Comparison of ENCODE assay signal across 9 mouse cellular contexts in genomic region chr13:92529828-92530720, GRCm38 (mm10). TPM values are rescaled to one million over a fixed set of nuclear protein-coding genes. Genes with fewer than 3 reads are reported as not detected.
DNase-seq lines count a peak whose midpoint lies in the region; ATAC-seq lines count a peak whose summit lies in the region.
"Had no signal": no experiment of that assay in that cellular context is flagged by ENCODE, and none has a peak within 500 bp of the region (broad histone marks: within the 10 kb centered on the region; RNA-seq: fewer than 3 reads in every experiment).

No protein-coding gene starts in this region.

- peak overlapping the region; percentile 79 for H3K4me3 ChIP-seq in kidney, embryonic 14.5 days (ENCODE audit: low read length)
- H3K4me3 ChIP-seq in hindbrain, embryonic 10.5 days: peak overlapping the region; percentile 74
- peak overlapping the region; percentile 75 for H3K4me3 ChIP-seq in midbrain, embryonic 10.5 days

- H3K9ac ChIP-seq in kidney, embryonic 14.5 days (ENCODE audit: low read depth, low read length): peak overlapping the region; percentile 62

- H3K9me3 ChIP-seq in kidney, embryonic 14.5 days (ENCODE audit: control insufficient read depth, low read length): no peaks in the 10 kb centered on the region
- H3K9me3 ChIP-seq in hindbrain, embryonic 10.5 days: no peaks in the 10 kb centered on the region
- no peaks in the 10 kb centered on the region for H3K9me3 ChIP-seq in midbrain, embryonic 10.5 days (replicated peaks)

- no peaks in the 10 kb centered on the region; the same call in 1 of the 2 replicates for H3K36me3 ChIP-seq in kidney, embryonic 14.5 days (ENCODE audit: control insufficient read depth, insufficient read depth, low read length)
- no peaks in the 10 kb centered on the region; the same call in 1 of the 2 replicates for H3K36me3 ChIP-seq in hindbrain, embryonic 10.5 days
- no peaks in the 10 kb centered on the region for H3K36me3 ChIP-seq in midbrain, embryonic 10.5 days

- WGBS in kidney, embryonic 14.5 days: 3% methylated on average over 38 of the region's 47 CpGs
- WGBS in hindbrain, embryonic 10.5 days: 5% methylated on average over 47 of the region's 47 CpGs
- 4% methylated on average over 47 of the region's 47 CpGs for WGBS in midbrain, embryonic 10.5 days

- 0 out of 2 replicates have a peak, but pooled peaks cover 3% of the 10 kb centered on the region for H3K4me1 ChIP-seq in kidney, embryonic 14.5 days (ENCODE audit: control insufficient read depth, insufficient read depth, low read length)
- peaks cover 13% of the 10 kb centered on the region for H3K4me1 ChIP-seq in hindbrain, embryonic 10.5 days (replicated peaks)
- peaks cover 9% of the 10 kb centered on the region for H3K4me1 ChIP-seq in midbrain, embryonic 10.5 days

- H3K27ac ChIP-seq in kidney, embryonic 14.5 days (ENCODE audit: low read depth, low read length): peak overlapping the region; percentile 96
- peak overlapping the region; percentile 93 for H3K27ac ChIP-seq in hindbrain, embryonic 10.5 days
- H3K27ac ChIP-seq in midbrain, embryonic 10.5 days (replicated peaks): peak overlapping the region; percentile 91

- peak overlapping the region; percentile 57 for H3K4me2 ChIP-seq in kidney, embryonic 14.5 days (replicated peaks; ENCODE audit: low read depth, low read length)

- no peak for DNase-seq in kidney, adult 18-20 months
- no peak for DNase-seq in hindbrain, embryonic 10.5 days (ENCODE audit: low spot score)
- no peak for DNase-seq in midbrain, embryonic 10.5 days (ENCODE audit: low spot score)
- DNase-seq in adrenal gland, postnatal 4 days (ENCODE audit: low spot score in 2 of 2): no peak
- no peak for DNase-seq in gastrocnemius, postnatal 10 days
- DNase-seq in cerebellum, adult 11-12 months: no peak

- no peaks in the 10 kb centered on the region for H3K27me3 ChIP-seq in kidney, embryonic 14.5 days (ENCODE audit: control insufficient read depth, insufficient read depth, low read length)
- no peaks in the 10 kb centered on the region for H3K27me3 ChIP-seq in hindbrain, embryonic 10.5 days (ENCODE audit: insufficient read depth, poor library complexity, severe bottlenecking)
- H3K27me3 ChIP-seq in midbrain, embryonic 10.5 days (ENCODE audit: low read depth, poor library complexity, severe bottlenecking): no peaks in the 10 kb centered on the region

- ATAC-seq in kidney, embryonic 14.5 days (ENCODE audit: low FRiP score, low TSS enrichment): no peak
- ATAC-seq in activated CD4-positive, CD25-positive, alpha-beta regulatory T cell, adult 4 months: peak; percentile 31

RNA-seq across cellular contexts. Expression of gene Zfyve16, which starts 0.6 kb away (rescaled TPM):
- polyA plus RNA-seq in kidney, embryonic 14.5 days (2014; fragmentation: Nextera tagmentation; extraction: Ambion mirVana): 8.7 and 14.7 TPM in 2 replicates
- polyA plus RNA-seq in activated CD4-positive, CD25-positive, alpha-beta regulatory T cell, adult 4 months (2017; shearing (Covaris generic)): 10 to 100 TPM in 1 of 2 experiments, 1 to 10 TPM in 1; 9.7 to 10.1 TPM
- 6.9 and 9.5 TPM in 2 replicates for polyA plus RNA-seq in hindbrain, embryonic 10.5 days (2016; fragmentation: Nextera tagmentation; extraction: Ambion mirVana)
- polyA plus RNA-seq in midbrain, embryonic 10.5 days (2016; fragmentation: Nextera tagmentation; extraction: Ambion mirVana): 9.5 and 12.3 TPM in 2 replicates
- 10 to 100 TPM; 24.6 to 27.5 TPM for total RNA-seq in adrenal gland, postnatal 4 days (2021)
- total RNA-seq in gastrocnemius, postnatal 10 days (2021): 10 to 100 TPM; 10.8 to 18.0 TPM

RNA-seq across cellular contexts. Expression of gene Spz1, which starts 45.9 kb away (rescaled TPM):
- not detected in 2 replicates for polyA plus RNA-seq in kidney, embryonic 14.5 days (2014; fragmentation: Nextera tagmentation; extraction: Ambion mirVana)
- polyA plus RNA-seq in activated CD4-positive, CD25-positive, alpha-beta regulatory T cell, adult 4 months (2017; shearing (Covaris generic)): not detected
- polyA plus RNA-seq in hindbrain, embryonic 10.5 days (2016; fragmentation: Nextera tagmentation; extraction: Ambion mirVana): not detected in 2 replicates
- not detected in 2 replicates for polyA plus RNA-seq in midbrain, embryonic 10.5 days (2016; fragmentation: Nextera tagmentation; extraction: Ambion mirVana)
- not detected for total RNA-seq in adrenal gland, postnatal 4 days (2021)
- total RNA-seq in gastrocnemius, postnatal 10 days (2021): not detected
- total RNA-seq: common myeloid progenitor, adult 5-6 weeks had no signal

RNA-seq across cellular contexts. Expression of gene Fam151b, which starts 46.3 kb away (rescaled TPM):
- polyA plus RNA-seq in kidney, embryonic 14.5 days (2014; fragmentation: Nextera tagmentation; extraction: Ambion mirVana): 0.18 TPM in 1 of 2 replicates, not detected in the other
- not detected for polyA plus RNA-seq in activated CD4-positive, CD25-positive, alpha-beta regulatory T cell, adult 4 months (2017; shearing (Covaris generic))
- polyA plus RNA-seq in hindbrain, embryonic 10.5 days (2016; fragmentation: Nextera tagmentation; extraction: Ambion mirVana): 0.13 TPM in 1 of 2 replicates, not detected in the other
- 0.16 TPM in 1 of 2 replicates, not detected in the other for polyA plus RNA-seq in midbrain, embryonic 10.5 days (2016; fragmentation: Nextera tagmentation; extraction: Ambion mirVana)
- total RNA-seq in adrenal gland, postnatal 4 days (2021): 1 to 10 TPM; 5.8 to 7.7 TPM
- total RNA-seq in gastrocnemius, postnatal 10 days (2021): 1 to 10 TPM; 3.0 to 3.4 TPM
